Mouse (Mus musculus): ENCODE results near the gene Ddx54.

Gene Ddx54

GRCm38 (mm10) chr5:120674229-120675145, 61.9 kb downstream of the Ddx54 start:
- ATAC-seq (ENCODE audit: insufficient number of reproducible peaks, low FRiP score, low TSS enrichment): no peak

- no peak for ATAC-seq (ENCODE audit: insufficient number of reproducible peaks, low FRiP score, low TSS enrichment)
These were observed 65.0 kb downstream of the Ddx54 start for GRCm38 (mm10) chr5:120677516-120677915.

All from cerebellum, adult (tissue).